Mouse (Mus musculus) embryonic stem cell, embryonic (primary cell): ENCODE data around the gene Dpy19l1.

Experiments
- CTCF ChIA-PET, 4 experiments: fragments of 300-600 bp in 2 of 4; fragments of 350-600 bp in 2 of 4; sonication (Branson Sonifier 250); formaldehyde crosslinking; loops; one replicate each; lab custom pipeline; 2022; ENCODE audit warnings: inconsistent platforms in 2 of 4; lab: Charles Lee
- POLR2A ChIA-PET, 4 experiments: fragments of 300-600 bp in 2 of 4; fragments of 350-600 bp in 2 of 4; sonication (Branson Sonifier 250); formaldehyde crosslinking; loops; one replicate each; lab custom pipeline; 2022; ENCODE audit warnings: antibody characterized with exemption in 4 of 4, inconsistent platforms in 1 of 4; lab: Charles Lee

The Dpy19l1 gene

DNA sequence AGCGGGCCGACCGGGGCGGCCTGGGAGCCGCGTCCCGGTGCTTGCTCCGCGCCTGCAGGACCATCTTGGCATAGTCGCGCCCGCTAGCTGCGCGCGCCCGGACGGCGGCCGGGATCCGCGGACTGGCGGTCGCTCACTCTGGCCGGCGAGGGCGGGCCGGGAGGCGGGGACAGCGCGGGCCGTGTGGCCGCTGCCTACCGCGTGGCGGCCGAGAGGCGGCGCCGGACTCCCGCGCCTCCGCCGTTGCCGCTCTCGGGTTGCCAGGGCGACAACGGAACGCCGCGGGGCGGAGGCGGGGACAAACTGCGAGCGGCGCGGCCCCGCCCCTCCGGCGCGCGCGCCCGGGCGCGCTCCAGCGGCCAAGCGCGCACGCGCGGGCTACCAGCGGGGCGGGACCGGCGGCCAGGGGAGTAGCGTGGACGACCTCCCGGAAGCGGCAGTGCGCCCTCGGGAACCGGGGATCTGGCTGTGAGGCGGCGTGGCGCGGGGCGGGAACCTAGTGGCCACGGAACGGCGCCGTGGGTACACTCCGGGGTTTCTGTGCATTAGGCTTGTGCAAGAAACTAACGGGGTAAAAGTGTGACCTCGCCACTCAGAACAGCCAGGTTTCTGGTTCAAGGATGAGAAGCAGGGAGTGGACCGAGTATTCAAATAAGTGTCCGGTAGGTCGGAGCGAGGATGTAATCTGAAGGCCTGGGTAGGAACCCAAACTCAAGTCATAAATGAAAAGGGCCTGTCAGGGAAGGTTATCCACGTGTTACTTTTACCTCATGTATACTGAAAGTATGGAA is at the start of gene Dpy19l1:
Gene Dpy19l1, minus strand, starts transcription at position 74 of the 791 bp plus-strand sequence.
- POLR2A ChIA-PET = interaction anchor here in 3 of 4 experiments (0.7 to 4.3 kb wide), 10 partner anchors 10 to 503 kb away, joined by 3 to 24 read pairs (median 4); no protein-coding TSS in a partner anchor
- CTCF ChIA-PET = interaction anchor here in 2 of 4 experiments (0.6 to 0.7 kb wide), 2 partner anchors 187 to 358 kb away, joined by 3 to 6 read pairs; no protein-coding TSS in a partner anchor

GRCm38 (mm10) chr9:24538159-24538558 is 35.2 kb upstream of the Dpy19l1 start:
- POLR2A ChIA-PET = no interaction called here
- CTCF ChIA-PET = no interaction called here

GRCm38 (mm10) chr9:24516575-24517139 is 13.7 kb upstream of the Dpy19l1 start:
- CTCF ChIA-PET = interaction anchor here in 2 of 4 experiments (0.6 to 0.9 kb wide), 3 partner anchors 27 to 397 kb away, joined by 4 to 7 read pairs (median 6); no protein-coding TSS in a partner anchor
- POLR2A ChIA-PET = no interaction called here

DNA sequence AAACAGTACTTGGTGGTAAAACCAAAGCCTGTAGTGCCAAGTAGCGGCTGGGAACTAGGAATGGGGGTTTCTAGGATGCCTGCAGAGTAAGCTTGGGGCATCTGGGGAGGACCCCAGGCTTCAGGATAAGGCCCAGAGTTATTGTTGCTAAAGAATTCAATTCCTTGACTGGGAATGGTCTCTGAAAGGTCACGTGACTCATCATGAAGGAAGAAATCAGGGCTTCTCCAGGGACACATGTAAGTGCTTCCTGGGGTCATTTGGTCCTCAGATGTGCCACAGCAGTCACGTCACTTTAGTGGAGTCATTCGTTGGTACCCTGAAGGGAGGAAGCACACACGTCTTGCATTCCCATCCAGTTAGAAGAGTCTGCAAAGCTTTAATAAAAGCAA is 11.1 kb upstream of the Dpy19l1 start:
- CTCF ChIA-PET = no interaction called here
- POLR2A ChIA-PET = no interaction called here

GRCm38 (mm10) chr9:24513290-24514077 is 10.5 kb upstream of the Dpy19l1 start:
- ChIA-PET POLR2A (no interaction called here), CTCF (no interaction called here)

- ChIA-PET CTCF (no interaction called here), POLR2A (no interaction called here)
These were observed 9.2 kb upstream of the Dpy19l1 start for GRCm38 (mm10) chr9:24512121-24512539.

- POLR2A ChIA-PET = no interaction called here
- CTCF ChIA-PET = no interaction called here
These were observed 8.6 kb upstream of the Dpy19l1 start for GRCm38 (mm10) chr9:24511371-24512120.

- ChIA-PET POLR2A (no interaction called here), CTCF (no interaction called here)
These were observed 5.9 kb upstream of the Dpy19l1 start for GRCm38 (mm10) chr9:24508880-24509279.

DNA sequence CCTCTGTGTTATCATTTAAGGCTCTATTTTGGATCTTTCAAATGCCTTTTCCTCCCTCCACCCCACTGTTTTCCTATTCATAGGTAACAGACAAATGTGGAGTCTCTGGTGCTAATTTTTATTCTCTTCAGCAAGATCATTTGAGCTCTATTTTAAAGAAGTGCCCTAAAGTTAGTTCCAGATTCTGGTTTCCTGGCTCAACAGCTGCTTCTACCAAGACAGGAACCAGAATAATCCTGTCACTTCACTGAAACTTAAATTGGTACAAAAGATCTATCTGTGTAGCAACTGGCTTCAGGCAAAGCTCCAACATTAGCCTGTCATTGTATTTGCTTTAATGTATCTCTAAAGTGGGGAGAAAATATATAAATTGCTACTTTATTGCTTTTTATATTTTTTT is 3.6 kb upstream of the Dpy19l1 start:
- CTCF ChIA-PET = no interaction called here
- POLR2A ChIA-PET = no interaction called here

DNA sequence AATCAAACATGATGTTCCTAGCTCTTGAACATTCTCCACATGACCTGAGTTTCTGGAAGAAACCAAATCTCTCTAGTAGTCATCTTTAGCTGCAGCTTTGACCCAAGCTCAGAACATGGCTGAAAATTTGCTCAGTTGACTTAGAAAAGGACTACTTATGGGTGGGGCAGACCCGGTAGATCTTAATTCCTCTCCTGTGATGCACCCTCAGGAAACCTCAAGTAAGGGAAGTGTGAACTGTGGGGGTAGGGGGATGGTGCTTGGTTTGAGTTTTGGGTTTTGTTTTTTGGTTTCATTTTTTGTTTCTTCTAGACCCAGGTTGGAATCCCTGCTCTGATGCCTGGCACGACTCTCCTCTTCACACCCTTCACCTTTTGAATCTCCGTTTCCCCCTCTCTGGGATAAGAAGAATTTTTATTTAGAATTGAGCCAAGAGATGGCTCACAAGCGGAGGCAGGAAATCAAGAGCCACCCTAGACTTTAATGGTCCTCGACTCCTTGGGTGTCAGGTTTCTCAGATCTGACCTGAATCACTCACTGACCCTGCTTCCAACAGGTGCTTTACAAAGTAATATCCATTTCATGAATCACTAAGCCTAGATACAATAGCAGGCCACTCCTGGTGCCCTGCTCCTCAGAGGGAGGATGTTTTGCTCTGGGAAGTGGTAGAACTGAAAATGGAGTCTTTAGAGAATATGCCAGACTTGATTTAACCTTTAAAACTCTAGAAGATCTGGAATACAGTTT is 2.2 kb upstream of the Dpy19l1 start:
- CTCF ChIA-PET = interaction anchor here in 1 of 4 experiments (0.6 kb wide), 1 partner anchor 782 kb away, joined by 3 read pairs; no protein-coding TSS in a partner anchor

GRCm38 (mm10) chr9:24504381-24504780 is 1.4 kb upstream of the Dpy19l1 start:
- ChIA-PET POLR2A (interaction anchor here in 3 of 4 experiments (0.7 to 1.0 kb wide), 5 partner anchors 12 to 502 kb away, joined by 3 read pairs; no protein-coding TSS in a partner anchor), CTCF (interaction anchor here in 1 of 4 experiments (0.7 kb wide), 1 partner anchor 360 kb away, joined by 6 read pairs; no protein-coding TSS in a partner anchor)

More for the DNA sequence above, 2.2 kb upstream of the Dpy19l1 start:
- POLR2A ChIA-PET = no interaction called here

GRCm38 (mm10) chr9:24503858-24504219 is 899 bp upstream of the Dpy19l1 start:
- POLR2A ChIA-PET = interaction anchor here in 3 of 4 experiments (0.7 to 1.0 kb wide), 5 partner anchors 12 to 503 kb away, joined by 3 read pairs; no protein-coding TSS in a partner anchor

DNA sequence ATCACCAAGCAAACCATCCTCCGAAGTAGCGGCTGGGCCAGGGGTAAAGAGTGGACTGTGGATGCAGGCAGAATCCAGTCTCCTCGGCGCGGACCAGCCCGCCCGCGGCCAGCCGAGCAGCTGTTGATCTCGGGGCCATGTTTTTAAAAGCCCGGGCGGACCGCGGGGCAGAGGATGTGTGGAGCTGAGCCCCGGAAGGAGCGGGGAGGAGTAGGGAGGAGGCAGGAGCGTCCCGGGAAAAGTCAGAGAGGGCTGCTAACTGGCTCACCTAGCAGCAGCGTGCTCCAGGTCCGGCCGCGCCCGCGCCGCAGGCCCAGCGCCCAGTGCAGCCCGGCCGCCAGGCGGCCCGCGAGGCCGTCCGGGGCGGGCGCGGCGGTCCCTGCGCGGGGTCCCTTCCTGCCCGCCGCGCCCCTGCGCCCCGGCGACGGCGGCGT is 352 bp downstream of the Dpy19l1 start:
- ChIA-PET CTCF (interaction anchor here in 1 of 4 experiments (0.6 kb wide), 1 partner anchor 186 kb away, joined by 3 read pairs; no protein-coding TSS in a partner anchor), POLR2A (interaction anchor here in 3 of 4 experiments (0.8 to 4.3 kb wide), 8 partner anchors 10 to 79 kb away, joined by 3 to 24 read pairs (median 4); no protein-coding TSS in a partner anchor)

More at GRCm38 (mm10) chr9:24503858-24504219, 899 bp upstream of the Dpy19l1 start:
- CTCF ChIA-PET = interaction anchor here in 1 of 4 experiments (0.7 kb wide), 1 partner anchor 359 kb away, joined by 6 read pairs; no protein-coding TSS in a partner anchor

- ChIA-PET POLR2A (interaction anchor here in 1 of 4 experiments (1.1 to 4.3 kb wide), 3 partner anchors 9 to 20 kb away, joined by 3 to 24 read pairs (median 7); no protein-coding TSS in a partner anchor), CTCF (no interaction called here)
These were observed 1.3 kb downstream of the Dpy19l1 start for GRCm38 (mm10) chr9:24501618-24502017.

- POLR2A ChIA-PET = interaction anchor here in 3 of 4 experiments (0.5 to 1.4 kb wide), 4 partner anchors 8 to 38 kb away, joined by 3 to 4 read pairs (median 3); no protein-coding TSS in a partner anchor
These were observed 6.7 kb downstream of the Dpy19l1 start for GRCm38 (mm10) chr9:24496226-24496625.

DNA sequence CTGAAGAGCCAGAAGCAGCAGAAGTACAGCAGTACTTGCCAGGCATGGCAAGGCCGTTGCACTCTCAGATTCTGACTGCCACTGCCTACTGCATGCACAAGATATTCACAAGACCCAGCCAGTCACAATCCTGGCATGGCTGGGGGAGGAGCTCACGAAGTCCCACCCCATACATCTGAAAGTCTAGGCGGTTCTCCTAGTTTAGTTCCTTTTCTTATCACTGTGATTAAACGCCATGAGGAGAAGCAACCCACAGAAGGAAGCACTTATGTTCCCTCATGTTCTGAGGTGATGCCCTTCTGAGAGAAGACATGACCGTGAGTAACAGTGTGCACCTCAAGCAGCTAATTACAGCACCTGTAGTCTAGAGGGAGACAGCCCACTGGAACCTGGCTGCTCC is 12.4 kb downstream of the Dpy19l1 start:
- CTCF ChIA-PET = no interaction called here
- POLR2A ChIA-PET = interaction anchor here in 2 of 4 experiments (0.7 to 4.8 kb wide), 5 partner anchors 8 to 81 kb away, joined by 3 to 24 read pairs (median 4); partner anchors contain the start of gene Dpy19l1 (in 1 of the 2)

More at GRCm38 (mm10) chr9:24496226-24496625, 6.7 kb downstream of the Dpy19l1 start:
- CTCF ChIA-PET = no interaction called here
